Mouse (Mus musculus): ENCODE results near the gene Neurog2.

Neurog2 gene

DNA sequence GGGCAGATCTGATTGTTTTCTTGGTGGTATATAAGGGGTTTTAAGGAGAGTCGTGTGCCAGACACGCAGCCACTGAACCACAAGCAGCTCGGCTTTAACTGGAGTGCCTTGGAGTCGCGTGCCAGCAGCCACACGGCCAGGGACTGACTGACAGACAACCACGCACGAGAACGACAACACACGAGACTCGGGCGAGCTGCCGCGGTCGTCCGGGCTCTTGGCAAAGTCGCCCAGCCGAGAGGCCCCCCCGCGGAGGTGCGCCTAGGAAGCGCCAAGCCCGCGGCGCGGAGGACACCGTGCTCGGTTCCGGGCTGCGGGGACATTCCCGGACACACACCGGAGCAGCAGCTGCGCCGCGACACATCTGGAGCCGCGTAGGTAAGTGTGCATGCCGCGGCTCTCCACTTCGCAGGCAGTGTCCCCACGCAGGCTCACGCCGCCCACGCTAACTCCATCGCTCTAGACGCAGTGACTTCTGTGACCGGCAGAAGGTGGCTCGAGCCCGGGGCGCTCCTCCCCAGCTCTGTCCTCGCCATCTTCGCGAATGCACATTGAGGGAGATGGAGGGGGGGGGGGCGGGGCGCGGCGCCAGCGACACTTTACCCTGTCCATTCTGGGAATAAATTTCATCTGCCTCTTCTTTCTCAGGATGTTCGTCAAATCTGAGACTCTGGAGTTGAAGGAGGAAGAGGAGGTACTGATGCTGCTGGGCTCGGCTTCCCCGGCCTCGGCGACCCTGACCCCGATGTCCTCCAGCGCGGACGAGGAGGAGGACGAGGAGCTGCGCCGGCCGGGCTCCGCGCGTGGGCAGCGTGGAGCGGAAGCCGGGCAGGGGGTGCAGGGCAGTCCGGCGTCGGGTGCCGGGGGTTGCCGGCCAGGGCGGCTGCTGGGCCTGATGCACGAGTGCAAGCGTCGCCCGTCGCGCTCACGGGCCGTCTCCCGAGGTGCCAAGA is at the start of gene Neurog2:
TSS of gene Neurog2 (plus strand) at position 56 of the 953 bp plus-strand sequence.
- DNase-seq (ENCODE audit: extremely low read depth, low read depth, low spot score) = no peak

DNA sequence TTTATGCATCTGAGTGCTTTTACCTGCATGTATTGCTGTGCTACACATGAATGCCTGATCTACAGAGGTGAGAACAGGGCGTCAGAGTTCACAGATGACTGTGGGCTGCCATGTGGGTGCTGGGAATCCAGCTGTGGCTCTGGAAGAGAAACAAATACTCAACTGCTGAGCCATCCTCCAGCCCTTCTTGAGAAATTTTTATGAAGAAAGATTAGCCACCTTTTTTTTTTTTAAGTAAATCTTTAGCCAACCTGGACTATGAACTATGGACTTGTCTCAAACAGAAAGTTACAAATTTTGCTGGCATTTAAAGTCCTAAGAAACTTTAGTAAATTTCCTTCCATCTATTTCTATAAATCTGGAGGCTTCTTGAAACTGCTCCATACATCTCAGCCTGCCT is 35.8 kb upstream of the Neurog2 start:
- no peak for DNase-seq (ENCODE audit: extremely low read depth, low read depth, low spot score)

DNA sequence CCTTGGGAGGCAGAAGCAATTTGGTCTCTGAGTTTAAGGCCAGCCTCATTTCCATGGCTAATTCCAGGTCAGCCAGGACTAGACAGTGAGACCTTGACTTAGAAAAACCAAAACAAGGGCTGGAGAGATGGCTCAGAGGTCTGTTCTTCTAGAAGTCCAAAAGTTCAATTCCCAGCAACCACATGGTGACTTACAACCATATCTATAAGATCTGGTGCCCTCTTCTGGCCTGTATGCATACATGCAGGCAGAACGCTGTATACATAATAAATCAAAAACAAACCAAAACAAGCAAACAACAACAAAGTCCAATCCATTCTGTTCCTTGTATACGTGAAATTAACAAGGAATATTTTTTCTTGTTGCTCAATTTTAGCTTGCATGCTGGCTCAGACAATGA is 24.8 kb upstream of the Neurog2 start:
- DNase-seq (ENCODE audit: extremely low read depth, low read depth, low spot score) = no peak

DNA sequence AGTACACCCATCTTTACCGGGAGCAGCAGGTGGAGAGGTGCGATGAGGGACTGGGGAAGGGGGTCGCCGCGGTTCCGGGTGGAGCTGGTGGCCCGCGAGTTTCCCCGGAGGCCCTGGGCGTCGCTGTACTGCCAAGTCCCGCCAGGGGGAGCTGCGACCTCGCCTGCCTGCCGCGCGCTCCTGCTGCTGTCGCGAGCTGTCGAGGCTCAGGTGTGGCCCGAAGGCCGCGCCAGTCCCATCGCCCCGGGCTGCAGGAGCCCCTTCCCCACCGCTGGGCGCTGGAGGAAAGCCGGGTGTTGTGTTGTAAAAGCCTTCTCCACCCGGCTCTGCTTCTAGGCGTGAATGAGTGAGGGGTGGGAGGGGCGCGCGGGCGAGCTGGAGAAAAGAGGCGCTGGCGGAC is 7.6 kb upstream of the Neurog2 start:
- DNase-seq (ENCODE audit: extremely low read depth, low read depth, low spot score) = no peak

DNA sequence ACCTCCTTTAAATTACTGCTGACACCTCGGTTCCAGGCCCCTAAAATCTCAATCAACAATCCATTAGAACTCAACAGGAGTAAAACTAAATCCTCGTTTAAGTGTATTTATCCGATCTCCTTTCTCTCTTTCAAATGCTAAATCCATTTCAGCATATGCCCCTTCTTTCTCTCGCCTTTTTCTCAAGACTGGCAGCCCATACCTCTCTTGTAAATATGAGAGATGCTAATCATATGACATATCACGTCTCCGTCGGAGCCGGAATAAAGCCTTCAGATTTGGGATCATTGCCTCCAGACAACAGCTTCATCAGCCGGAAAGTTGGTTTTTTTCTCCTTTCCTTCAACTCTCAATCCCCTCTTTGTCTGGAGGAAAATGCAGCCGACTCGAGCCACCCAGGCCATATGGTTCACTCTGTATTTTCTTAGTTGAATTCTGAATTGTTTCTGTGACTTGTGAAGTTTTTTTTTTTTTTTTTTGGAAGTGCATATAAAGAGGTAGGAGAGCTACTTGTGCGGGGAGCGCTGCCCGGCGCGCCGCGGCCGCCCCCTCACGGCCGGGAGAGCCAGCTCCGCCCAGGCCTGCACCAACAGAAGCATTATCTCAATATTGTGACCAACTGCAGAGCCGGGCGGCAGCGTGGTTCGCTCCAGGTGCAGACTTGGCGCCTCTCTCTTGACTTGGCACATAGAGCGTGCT is 7.1 kb upstream of the Neurog2 start:
- no peak for DNase-seq (ENCODE audit: extremely low read depth, low read depth, low spot score)

DNA sequence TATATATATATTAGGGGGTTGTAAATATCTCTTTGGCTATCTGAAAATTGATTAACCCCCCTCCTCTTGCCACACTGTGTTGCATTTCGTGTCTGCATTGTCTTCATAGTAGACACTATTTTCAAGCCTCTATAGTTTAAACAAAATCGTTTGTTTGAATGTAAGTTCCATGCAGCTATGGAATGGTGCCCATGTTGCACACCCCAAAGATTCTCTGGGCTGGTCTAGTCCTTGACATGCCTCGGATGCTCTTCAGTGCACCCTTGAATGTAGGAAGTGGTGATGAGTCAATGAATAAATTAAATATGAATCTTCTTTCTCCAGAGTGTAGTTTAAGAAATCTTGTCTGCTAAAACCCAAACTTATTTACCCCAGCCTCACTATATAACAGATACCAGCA is 6.4 kb upstream of the Neurog2 start:
- DNase-seq (ENCODE audit: extremely low read depth, low read depth, low spot score) = no peak

DNA sequence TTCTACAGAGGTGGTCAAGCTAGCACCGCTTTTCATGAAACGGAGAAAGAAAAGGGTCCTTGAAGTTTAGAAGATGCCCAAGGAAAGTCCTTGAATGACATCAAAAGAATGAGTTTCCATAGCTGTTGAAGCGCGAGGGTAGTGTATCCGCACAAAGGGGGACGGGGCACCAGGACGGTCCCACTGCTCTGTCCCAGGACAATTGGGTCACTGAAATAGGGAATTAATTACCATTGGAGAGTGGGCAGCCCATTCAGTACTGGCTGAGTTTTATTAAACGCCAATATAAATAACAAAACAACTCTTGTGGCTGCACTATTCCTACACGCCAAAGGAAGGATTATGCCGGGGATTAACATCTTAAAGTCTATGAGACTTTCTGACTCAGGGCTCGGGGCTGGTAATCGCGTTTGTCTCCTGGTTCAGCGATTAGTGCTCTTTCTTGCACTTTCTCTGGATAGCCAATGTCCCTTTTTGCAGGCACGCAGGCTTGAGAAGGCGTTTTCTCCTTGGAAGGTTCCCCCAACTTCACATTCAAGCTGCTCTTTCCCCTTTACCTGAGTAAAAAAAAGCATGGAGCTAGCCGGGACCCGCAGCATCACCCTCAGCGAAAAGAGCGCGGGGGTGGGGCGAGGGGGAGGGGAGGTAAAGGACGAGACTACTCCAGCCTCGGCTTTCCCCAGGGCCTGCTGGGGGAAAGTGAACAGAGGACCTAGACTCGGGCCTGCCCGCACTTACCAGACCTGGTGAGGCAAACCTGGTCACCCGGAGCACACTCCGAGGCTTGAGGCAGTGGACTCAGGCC is 5.6 kb upstream of the Neurog2 start:
- DNase-seq (ENCODE audit: extremely low read depth, low read depth, low spot score) = no peak

DNA sequence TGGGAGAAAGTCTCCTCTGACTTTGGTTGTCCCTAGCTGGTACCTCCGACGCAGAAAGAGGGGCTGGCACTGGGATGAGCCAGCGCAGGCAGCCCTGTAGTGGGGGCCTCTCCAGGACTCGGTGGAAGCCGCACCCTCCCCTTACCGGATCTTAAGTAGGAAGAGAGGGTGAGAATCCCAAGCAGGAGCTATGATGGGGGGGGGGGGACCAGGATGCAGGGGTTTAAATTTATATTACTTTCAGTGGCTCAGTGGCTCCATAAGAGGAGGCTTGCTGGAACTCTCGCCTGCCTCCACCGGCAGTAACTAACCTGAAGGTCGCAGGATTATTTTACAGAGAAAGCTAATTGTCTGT is 5.0 kb upstream of the Neurog2 start:
- no peak for DNase-seq (ENCODE audit: extremely low read depth, low read depth, low spot score)

DNA sequence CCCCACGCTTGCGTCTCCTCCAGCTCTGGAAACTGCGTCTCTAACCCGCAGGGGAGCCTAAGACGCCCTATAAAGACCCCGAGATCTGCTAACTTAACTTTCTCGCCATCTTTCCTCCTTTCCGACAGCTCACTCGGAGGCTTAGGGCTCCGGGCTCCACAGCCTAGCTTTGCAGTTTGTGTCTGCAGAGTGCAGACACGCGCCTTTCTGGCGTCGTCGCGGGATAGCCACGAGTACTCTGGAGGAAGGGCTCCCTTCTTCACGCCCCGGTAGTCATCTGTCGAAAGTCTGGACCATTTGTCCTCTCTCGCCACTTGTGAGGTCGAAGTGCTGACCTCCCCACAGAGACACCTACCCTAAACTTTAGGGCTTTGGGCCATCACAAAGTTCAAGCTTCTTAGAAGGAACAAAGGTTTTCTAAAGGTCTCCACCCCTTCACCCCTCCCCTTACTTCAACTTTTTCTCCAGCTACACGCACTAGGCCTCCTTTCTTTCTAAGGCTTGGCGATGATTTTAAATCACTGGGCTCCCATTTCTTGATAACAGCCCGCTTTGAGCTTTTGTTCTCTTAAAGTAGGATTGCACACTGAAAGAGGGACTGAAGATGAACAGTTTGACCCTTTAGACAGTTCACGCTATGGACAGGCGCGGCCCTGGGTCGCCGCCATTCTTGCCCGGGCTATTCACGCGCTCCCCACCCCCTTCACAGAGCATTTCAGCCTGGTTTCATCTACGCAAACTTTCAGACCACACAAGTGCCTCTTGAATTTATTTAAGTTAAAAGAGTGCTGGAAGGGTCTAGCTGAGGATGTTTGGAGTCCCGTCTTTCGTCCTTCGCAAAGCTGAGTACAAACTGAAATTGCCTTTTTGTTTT is 4.4 kb upstream of the Neurog2 start:
- no peak for DNase-seq (ENCODE audit: extremely low read depth, low read depth, low spot score)

DNA sequence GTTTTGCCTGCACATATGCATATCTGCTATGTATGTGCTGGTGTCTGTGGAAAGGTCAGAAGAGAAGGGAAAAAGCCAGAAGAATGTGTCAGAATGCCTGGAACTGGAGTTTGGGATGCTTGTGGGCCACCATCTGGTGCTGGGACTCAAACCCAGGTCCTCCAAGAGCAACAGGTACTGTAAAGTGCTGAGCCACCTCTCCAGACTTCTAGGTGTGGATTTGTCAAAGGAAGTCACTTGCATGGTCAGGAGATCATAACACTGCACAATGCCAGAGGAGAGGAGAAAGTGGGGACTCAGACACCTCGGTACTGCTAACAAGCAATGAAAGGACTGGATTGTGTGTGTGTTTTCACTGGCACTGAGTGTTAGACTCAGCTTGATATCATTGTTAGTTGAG is 2.7 kb upstream of the Neurog2 start:
- no peak for DNase-seq (ENCODE audit: extremely low read depth, low read depth, low spot score)

DNA sequence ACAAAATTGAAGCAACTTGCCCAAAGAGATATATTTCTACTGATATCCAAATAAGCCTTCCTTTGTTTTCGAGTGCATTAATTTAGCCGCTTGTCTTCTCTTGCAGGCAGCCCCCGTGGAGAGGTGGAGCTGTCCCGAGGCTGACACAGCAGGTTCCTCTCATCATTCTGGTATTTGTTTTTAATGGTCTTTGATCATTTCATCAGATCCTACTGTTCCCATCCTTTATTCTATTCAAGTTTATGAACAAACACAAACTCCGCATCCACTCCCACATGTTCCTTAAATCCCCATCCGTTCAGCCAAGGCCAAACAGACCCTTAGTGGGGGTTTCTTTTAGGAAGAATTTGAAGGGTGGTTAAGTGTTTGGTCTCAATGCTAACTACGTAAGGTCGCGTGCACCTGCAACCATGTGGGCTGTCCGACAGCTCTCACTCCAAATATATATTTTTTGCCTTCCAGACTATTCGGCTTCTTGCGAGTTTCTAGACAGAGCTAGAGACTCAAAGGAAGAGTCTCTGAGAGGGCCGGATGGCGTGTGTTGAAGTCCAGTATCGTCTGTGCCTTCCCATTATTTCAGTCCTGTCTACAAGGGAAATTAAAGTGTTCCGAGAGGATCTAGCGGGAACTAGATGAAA is 2.1 kb upstream of the Neurog2 start:
- DNase-seq (ENCODE audit: extremely low read depth, low read depth, low spot score) = no peak

DNA sequence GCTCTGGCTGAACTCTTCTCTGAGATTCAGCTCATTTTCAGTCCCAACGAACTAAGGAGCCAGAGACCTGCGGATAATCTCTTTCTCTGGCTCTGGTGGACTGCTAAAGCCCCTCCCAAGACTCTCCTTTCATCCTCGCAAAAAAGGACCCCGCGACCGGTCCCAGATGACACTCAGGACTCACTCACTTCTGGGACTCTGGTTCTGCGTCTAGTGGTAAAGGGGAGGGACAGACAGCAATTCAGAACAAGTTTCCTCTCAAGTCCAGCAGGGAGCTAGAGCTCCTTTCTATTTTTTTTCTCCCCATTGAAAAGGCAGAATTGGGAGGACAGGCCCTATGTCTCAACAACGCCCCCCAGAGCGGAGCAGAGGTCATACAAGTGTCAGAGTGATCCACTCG is 1.4 kb upstream of the Neurog2 start:
- no peak for DNase-seq (ENCODE audit: extremely low read depth, low read depth, low spot score)

DNA sequence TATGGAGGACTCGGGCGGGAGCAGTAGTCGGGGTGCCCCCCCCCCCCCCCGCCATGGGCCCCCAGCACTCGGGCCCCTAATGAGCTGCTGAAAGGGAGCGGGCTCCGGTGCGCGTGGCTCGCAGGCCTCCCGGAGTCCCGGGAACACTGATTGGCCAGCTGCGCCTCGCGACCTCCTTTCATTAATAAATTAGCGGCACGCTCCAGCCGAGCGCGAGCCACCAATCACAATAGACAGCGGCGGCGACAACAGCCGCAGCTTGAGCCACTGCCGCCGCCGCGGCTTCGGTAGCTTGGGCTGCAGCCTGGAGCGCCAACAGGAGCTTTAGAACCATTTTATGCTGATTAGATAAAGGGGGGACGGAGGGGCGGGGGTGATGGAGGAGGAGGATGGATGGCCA is 404 bp upstream of the Neurog2 start:
- DNase-seq (ENCODE audit: extremely low read depth, low read depth, low spot score) = no peak

DNA sequence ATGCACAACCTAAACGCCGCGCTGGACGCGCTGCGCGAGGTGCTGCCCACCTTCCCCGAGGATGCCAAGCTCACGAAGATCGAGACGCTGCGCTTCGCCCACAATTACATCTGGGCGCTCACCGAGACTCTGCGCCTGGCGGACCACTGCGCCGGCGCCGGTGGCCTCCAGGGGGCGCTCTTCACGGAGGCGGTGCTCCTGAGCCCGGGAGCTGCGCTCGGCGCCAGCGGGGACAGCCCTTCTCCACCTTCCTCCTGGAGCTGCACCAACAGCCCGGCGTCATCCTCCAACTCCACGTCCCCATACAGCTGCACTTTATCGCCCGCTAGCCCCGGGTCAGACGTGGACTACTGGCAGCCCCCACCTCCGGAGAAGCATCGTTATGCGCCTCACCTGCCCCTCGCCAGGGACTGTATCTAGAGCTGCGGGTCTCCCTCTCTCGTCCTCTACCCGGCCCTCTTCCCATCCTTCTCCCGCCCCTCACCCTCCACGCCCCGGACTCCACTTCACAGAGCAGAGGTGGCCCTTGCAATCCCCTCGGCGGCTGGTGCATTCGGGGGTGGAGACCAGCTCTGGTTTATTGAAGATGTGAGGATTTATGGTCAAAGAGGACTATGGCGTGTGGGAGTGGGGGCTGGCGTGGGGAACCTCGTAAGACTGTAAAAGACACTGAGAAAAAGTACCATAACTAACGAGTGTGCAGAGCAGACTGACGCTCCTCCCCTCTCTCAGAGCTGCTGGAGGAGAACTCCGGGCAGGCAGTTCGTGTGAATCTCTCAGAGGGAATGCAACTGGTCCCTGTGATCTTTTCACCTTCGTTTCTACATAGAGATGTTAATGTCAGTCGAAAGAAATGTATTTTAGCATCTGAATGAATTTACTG is 1.4 kb downstream of the Neurog2 start:
- DNase-seq (ENCODE audit: extremely low read depth, low read depth, low spot score) = no peak

DNA sequence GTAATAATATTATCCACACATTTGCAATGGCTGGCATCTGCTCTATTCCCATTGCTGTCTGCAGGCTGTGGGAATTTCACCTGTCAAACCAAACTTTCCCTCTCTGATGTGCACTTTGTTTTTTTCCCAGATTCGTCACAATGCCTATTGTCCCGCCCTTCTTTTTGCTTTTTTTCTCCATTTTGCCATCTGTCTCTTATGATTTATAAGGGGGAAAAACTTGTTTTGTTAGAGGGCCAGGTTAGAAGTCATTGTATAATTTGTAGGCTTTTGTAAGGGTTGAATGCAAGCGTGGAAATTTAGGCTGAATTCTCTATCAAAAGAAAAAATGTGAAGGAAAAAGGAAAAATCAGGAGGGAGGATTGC is 2.0 kb downstream of the Neurog2 start:
- DNase-seq (ENCODE audit: extremely low read depth, low read depth, low spot score) = no peak

DNA sequence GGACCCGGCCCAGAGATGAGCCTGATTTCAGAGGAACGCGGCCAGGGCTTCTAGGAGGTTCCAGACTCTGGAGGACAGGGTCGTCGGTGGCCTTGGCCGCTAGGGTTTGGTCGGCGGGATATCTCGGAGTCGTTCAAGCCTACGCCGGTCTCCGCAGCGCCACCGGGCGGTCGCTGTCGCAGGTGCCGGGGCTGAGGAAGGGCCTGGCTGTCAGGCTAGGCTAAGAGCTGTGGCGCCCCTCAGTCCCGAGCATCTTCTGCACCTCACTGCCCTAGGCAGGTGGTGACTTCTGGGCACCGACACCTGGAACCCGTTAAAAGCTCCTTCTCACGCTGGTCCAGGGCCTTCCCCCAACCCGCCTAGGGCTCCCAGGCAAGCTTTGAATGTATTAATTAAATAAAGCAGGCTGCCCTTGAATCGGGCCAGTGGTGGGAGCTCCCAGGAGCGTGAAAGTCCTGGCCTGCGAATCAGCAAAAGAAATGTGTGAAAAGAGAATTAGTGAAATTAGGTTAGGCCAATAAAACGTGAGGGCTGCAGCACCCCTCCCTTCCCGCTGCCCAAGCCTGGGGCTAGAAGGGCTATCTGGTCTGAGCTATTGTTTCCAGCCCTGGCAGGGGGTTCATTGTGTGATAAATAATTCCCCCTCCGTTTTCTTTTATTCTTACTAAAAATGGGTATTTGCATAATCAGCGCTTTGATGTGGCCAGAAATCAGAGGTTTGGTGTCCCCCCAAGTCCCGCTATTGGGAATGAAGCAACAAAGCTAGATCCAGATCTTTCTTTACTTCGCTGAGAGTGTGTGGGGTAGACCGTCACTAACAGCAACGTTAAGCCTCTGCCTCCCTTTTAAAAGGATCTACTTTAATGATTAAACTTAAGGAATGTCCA is 7.2 kb downstream of the Neurog2 start:
- no peak for DNase-seq (ENCODE audit: extremely low read depth, low read depth, low spot score)

DNA sequence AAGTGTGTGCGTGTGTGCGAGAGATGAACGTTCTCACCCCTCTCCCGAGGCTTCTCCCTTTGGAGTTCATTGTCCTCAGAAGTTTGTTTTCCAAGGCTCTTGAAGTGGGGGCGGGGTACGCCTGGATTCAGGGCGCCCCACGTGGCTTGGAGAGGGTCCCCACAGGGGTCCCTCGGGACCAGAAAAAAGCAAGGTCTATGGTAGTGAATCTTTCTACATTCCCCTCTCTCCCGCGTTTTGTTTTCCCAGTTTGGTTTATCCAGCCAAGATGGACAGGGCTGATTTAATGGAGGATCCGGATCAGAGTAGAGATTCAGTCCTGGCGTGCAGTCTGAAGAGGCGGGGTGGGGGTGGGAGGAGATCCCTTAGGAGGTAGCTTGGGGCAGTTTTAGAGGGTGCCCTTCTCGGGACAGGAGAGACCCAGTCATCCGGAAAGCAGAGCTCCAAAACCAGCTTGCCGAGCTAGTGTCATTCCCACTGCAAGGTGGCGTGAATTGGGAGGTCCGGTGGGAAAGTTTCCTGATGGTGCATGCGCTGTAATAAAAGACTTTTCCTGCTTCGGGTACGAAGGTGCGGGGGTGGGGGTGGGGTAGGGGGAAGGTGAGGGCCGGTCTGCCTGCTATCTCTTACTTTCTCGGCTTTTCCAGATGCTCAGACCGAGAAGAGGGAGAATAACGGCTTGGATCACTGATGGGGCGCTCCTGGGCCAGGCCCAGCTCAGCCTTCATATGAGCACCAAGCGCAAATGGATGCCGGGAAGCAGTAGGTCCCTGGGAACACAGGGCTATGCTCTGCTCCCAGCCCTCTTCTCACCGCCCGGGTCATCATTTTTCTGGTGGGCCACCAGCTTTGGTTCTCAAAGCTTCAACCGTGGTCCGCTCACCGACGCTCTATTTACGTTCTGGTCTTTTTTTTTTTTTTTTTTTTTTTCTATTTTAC is 8.1 kb downstream of the Neurog2 start:
- no peak for DNase-seq (ENCODE audit: extremely low read depth, low read depth, low spot score)

Measured in fat pad, adult 2 months (tissue).